Mouse (Mus musculus) adipose tissue, adult 10 weeks (tissue): Measurements from ENCODE around the gene Olfr582. TPM values are rescaled to one million over a fixed set of nuclear protein-coding genes. Genes with fewer than 3 reads are reported as not detected.

Source experiments
- polyA plus RNA-seq: library from polyadenylated mRNA; stranded (reverse); fragments of 350-450 nt; fragmentation: Illumina TruSeq; extraction: RNeasy Lipid Tissue Mini Kit (QIAGEN cat#74804); gene quantifications from one replicate; pipeline ENCODE4 v1.2.3, GENCODE M21; 2014; ENCODE audit warnings: low read depth, low replicate concordance

Olfr582 gene
- polyA plus RNA-seq, result not detected

DNA sequence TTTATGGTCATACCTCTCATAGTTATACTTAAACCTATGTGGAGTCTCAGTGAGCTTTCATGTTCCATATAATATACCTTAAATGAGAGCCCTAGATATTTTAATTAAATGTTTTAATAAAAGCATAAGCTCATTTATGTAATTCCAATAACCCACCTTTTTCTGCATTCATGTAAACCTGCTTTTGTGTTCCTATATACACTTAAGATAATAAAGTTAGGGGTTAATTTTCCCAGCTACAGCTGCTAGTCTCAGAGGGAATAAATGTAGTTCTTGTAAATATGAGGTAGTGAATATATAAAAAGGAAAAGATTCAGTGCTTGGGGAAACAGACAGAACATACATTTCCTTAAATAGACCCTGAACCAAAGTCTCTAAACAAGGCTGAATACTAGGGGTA, at the start of gene Olfr582:
Gene Olfr582 (plus strand): TSS at position 301 of the 400 bp plus-strand sequence.

DNA sequence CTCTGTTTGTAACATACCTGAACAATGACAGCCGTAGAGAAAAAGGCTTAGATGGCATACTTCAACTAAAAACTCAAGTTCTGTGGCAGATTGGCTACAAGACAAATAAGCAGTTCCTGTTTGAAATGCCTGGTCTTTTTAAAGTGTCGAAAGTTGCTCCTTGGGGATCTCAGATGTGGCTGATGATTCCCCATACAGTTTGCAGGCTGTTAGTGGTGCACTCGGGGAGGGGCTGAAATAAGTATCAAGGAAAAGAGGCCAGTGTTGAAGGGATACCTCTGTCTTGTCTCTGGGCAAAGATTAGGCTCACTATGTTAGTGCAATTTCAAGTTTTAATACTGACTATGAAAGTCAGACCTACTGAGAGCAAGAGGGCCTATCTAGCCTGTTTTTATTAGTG, 48.6 kb upstream of the Olfr582 start, which contains the start of gene Olfr578:
Gene Olfr578 (minus strand): TSS at position 101 of the 400 bp plus-strand sequence.

GRCm38 (mm10) chr7:103051000-103051399, 13.2 kb downstream of the Olfr582 start, which contains the start of gene Olfr583:
Gene Olfr583, plus strand, starts transcription at chr7:103051300.

DNA sequence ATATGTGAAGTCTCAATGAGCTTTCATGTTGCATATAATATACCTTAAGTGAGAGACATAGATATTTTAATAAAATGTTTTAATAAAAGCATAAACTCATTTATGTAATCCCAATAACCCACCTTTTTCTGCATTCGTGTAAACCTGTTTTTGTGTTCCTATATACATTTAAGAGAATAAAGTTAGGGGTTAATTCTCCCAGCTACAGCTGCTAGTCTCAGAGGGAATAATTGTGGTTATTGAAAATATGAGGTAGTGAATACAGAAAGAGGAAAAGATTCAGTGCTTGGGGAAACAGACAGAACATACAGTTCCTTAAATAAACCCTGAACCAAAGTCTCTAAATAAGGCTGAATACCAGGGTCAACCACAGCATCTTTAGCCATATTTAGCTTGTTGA, 43.8 kb downstream of the Olfr582 start, which contains the start of gene Olfr584:
Gene Olfr584 (plus strand): TSS at position 301 of the 400 bp plus-strand sequence.

Other genes starting within 250 kb of the Olfr582 start
- gene Olfr564, start 234.5 kb upstream of the Olfr582 start, polyA plus RNA-seq, result not detected
- not detected for gene Olfr566, start 179.3 kb upstream of the Olfr582 start, polyA plus RNA-seq
- not detected for gene Olfr568, start 160.9 kb upstream of the Olfr582 start, polyA plus RNA-seq
- not detected for gene Olfr569, start 147.1 kb upstream of the Olfr582 start, polyA plus RNA-seq
- not detected for gene Olfr570, start 143.4 kb upstream of the Olfr582 start, polyA plus RNA-seq
- gene Olfr571, start 120.5 kb upstream of the Olfr582 start, polyA plus RNA-seq, result not detected
- gene Olfr572, start 113.6 kb upstream of the Olfr582 start, polyA plus RNA-seq, result not detected
- not detected for gene Olfr573-ps1, start 95.4 kb upstream of the Olfr582 start, polyA plus RNA-seq
- gene Olfr574, start 89.6 kb upstream of the Olfr582 start, polyA plus RNA-seq, result not detected
- not detected for gene Olfr575, start 79.2 kb upstream of the Olfr582 start, polyA plus RNA-seq
- not detected for gene Olfr576, start 75.4 kb upstream of the Olfr582 start, polyA plus RNA-seq
- not detected for gene Olfr577, start 62.1 kb upstream of the Olfr582 start, polyA plus RNA-seq
- gene Olfr578, start 48.7 kb upstream of the Olfr582 start, polyA plus RNA-seq, result not detected
- gene Olfr583, start 13.3 kb downstream of the Olfr582 start, polyA plus RNA-seq, result not detected
- not detected for gene Olfr584, start 43.9 kb downstream of the Olfr582 start, polyA plus RNA-seq
- not detected for gene Olfr585, start 59.7 kb downstream of the Olfr582 start, polyA plus RNA-seq
- gene Olfr586, start 87.6 kb downstream of the Olfr582 start, polyA plus RNA-seq, result not detected
- gene Olfr588-ps1, start 102.9 kb downstream of the Olfr582 start, polyA plus RNA-seq, result not detected
- not detected for gene Olfr589, start 118.3 kb downstream of the Olfr582 start, polyA plus RNA-seq
- not detected for gene Olfr591, start 140.3 kb downstream of the Olfr582 start, polyA plus RNA-seq
- gene Olfr592, start 146.8 kb downstream of the Olfr582 start, polyA plus RNA-seq, result not detected
- not detected for gene Olfr593, start 173.8 kb downstream of the Olfr582 start, polyA plus RNA-seq
- gene Olfr594, start 179.0 kb downstream of the Olfr582 start, polyA plus RNA-seq, result not detected
- gene Usp17ld, start 214.5 kb downstream of the Olfr582 start, polyA plus RNA-seq, result not detected